Mouse (Mus musculus) CH12.LX (cell line): ENCODE results near the gene B4galt1.
"Not testable (repeated sequence)": the region's sequence is repeated elsewhere in the genome, so short reads cannot be mapped to it uniquely, and the experiment has no call there.

Experiments
- CHD2 ChIP-seq: IDR thresholded peaks from 2 replicates; pipeline ENCODE4 v1.6.1; 2011; ENCODE audit warnings: low read length, improper control_type of control experiment
- CTCF ChIP-seq, 2 experiments: IDR thresholded peaks in 1 of 2; conservative IDR thresholded peaks in 1 of 2; 2 replicates each; pipeline ENCODE4 v1.5.1; 2011 to 2012; ENCODE audit warnings: low read depth in 2 of 2, low read length in 2 of 2, improper control_type of control experiment in 1 of 2, inconsistent platforms in 1 of 2, mild to moderate bottlenecking in 1 of 2, moderate library complexity in 1 of 2
- E2F4 ChIP-seq: IDR thresholded peaks from 2 replicates; pipeline ENCODE4 v1.6.1; 2011; ENCODE audit warnings: low read depth, low read length, improper control_type of control experiment; ENCODE audit not compliant: insufficient replicate concordance
- EP300 ChIP-seq: IDR thresholded peaks from 2 replicates; pipeline ENCODE4 v1.6.1; 2011; ENCODE audit warnings: low read length, improper control_type of control experiment
- MAZ ChIP-seq: IDR thresholded peaks from 2 replicates; pipeline ENCODE4 v1.6.1; 2012; ENCODE audit warnings: low read depth, mild to moderate bottlenecking, inconsistent platforms, low read length, improper control_type of control experiment, moderate library complexity
- MXI1 ChIP-seq: IDR thresholded peaks from 2 replicates; pipeline ENCODE4 v1.6.1; 2011; ENCODE audit warnings: mild to moderate bottlenecking, low read depth, low read length, improper control_type of control experiment
- POLR2A ChIP-seq: IDR thresholded peaks from 2 replicates; pipeline ENCODE4 v1.6.1; 2011; ENCODE audit warnings: low read depth, mild to moderate bottlenecking, improper control_type of control experiment, low read length
- RCOR1 ChIP-seq: conservative IDR thresholded peaks from 2 replicates; pipeline ENCODE4 v1.6.1; 2012; ENCODE audit warnings: low read depth, mild to moderate bottlenecking, inconsistent platforms, low read length, improper control_type of control experiment
- TCF12 ChIP-seq: IDR thresholded peaks from 2 replicates; pipeline ENCODE4 v1.6.1; 2014; ENCODE audit warnings: low read depth, mild to moderate bottlenecking, inconsistent platforms, low read length, improper control_type of control experiment
- UBTF ChIP-seq: IDR thresholded peaks from 2 replicates; pipeline ENCODE4 v1.6.1; 2012; ENCODE audit warnings: low read depth, mild to moderate bottlenecking, inconsistent platforms, low read length, improper control_type of control experiment, moderate library complexity
- ZC3H11A ChIP-seq: IDR thresholded peaks from 2 replicates; pipeline ENCODE4 v1.6.1; 2012; ENCODE audit warnings: low read depth, mild to moderate bottlenecking, inconsistent platforms, low read length, improper control_type of control experiment

GRCm38 (mm10) chr4:40798833-40799555 lies 54.8 kb downstream of the B4galt1 start:
- TF ChIP-seq EP300; POLR2A; CTCF (conservative IDR thresholded peaks at IDR 0.05 in 1 of 2, IDR thresholded peaks at IDR 0.05 in 1 of 2; ENCODE audit: low read depth in 2 of 2, low read length in 2 of 2); MAZ; CHD2; UBTF; E2F4; TCF12; ZC3H11A; RCOR1; MXI1: not testable (repeated sequence)
